Mouse (Mus musculus) forebrain, embryonic 11.5 days (tissue): ENCODE measurements around the gene Hes7. TPM values are rescaled to one million over a fixed set of nuclear protein-coding genes. Genes with fewer than 3 reads are reported as not detected.

ENCODE experiments used
- ATAC-seq: fragments of 200-750 bp; cut with Nextera tagmentation; replicated peaks from 2 replicates; pipeline ENCODE4 v1.8.0; 2017; ENCODE audit warnings: moderate TSS enrichment; ENCODE audit not compliant: low FRiP score
- DNase-seq: peaks from one replicate; pipeline ENCODE4 v3.0.0-alpha.2; 2017; ENCODE audit warnings: low spot score
- H3K27ac ChIP-seq: fragments of 300-500 bp; sonication (generic); 2 replicates; pipeline ENCODE4 v1.5.1; 2014; ENCODE audit warnings: low read depth, low read length
- H3K27me3 ChIP-seq: fragments of 300-500 bp; sonication (generic); 2 replicates; pipeline ENCODE4 v1.6.1; 2014; ENCODE audit warnings: mild to moderate bottlenecking, low read length, mixed read lengths; ENCODE audit not compliant: control insufficient read depth, insufficient read depth
- H3K36me3 ChIP-seq: fragments of 300-500 bp; sonication (generic); 2 replicates; pipeline ENCODE4 v1.6.1; 2014; ENCODE audit warnings: mild to moderate bottlenecking, low read length, moderate library complexity, mixed read lengths; ENCODE audit not compliant: control insufficient read depth, insufficient read depth
- H3K4me1 ChIP-seq: fragments of 300-500 bp; sonication (generic); replicated peaks from 2 replicates; pipeline ENCODE4 v1.6.1; 2014; ENCODE audit warnings: low read length, mixed read lengths; ENCODE audit not compliant: control insufficient read depth, insufficient read depth
- H3K4me2 ChIP-seq: fragments of 300-500 bp; sonication (generic); 2 replicates; pipeline ENCODE4 v1.6.1; 2014; ENCODE audit warnings: low read depth, mild to moderate bottlenecking, low read length, moderate library complexity, mixed read lengths; ENCODE audit not compliant: severe bottlenecking
- H3K4me3 ChIP-seq: fragments of 300-500 bp; sonication (generic); 2 replicates; pipeline ENCODE4 v1.5.1; 2014; ENCODE audit warnings: low read depth, low read length
- H3K9ac ChIP-seq: fragments of 300-500 bp; sonication (generic); 2 replicates; pipeline ENCODE4 v1.6.1; 2014; ENCODE audit warnings: low read length
- H3K9me3 ChIP-seq: fragments of 300-500 bp; sonication (generic); 2 replicates; pipeline ENCODE4 v1.6.1; 2016; ENCODE audit warnings: low read length, mixed read lengths; ENCODE audit not compliant: control insufficient read depth
- WGBS: fragments of 180-500 bp; shearing (Covaris S2); extraction: QIAGEN DNeasy Blood & Tissue Kit; methylation state at CpG from one replicate; pipeline ENCODE4 v1.1.7; 2014; 5-methylcytosine and 5-hydroxymethylcytosine counted together
- polyA plus RNA-seq: library from polyadenylated mRNA; unstranded; fragments of >200 nt; fragmentation: Nextera tagmentation; extraction: Ambion mirVana; gene quantifications from 2 replicates; pipeline ENCODE4 v1.2.1, GENCODE M21; 2014

Hes7 gene
- polyA plus RNA-seq, 1 experiment from 2014 or later: 0.11 TPM

DNA sequence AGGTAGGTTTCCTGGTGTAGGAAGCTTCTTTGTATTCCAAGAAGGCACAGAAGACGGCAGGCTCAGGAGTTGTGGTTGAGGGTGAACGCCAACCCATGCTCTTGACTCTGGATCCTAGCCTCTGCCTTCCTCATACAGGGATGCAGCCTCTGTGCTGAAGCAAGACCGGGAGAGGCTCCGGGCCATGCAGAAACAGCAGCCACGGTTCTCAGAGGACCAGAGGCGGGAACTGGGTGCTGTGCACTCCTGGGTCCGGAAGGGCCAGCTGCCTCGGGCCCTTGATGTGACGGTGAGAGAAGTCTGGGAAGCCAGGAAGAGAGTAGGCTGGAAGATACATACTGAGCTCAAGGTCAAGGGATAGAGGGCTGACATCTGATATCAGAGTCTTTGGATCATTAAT lies 12.0 kb upstream of the Hes7 start:
- no peaks in the 10 kb centered on the region for H3K4me1 ChIP-seq
- H3K9ac ChIP-seq: no peak overlapping the region
- 94% methylated on average over 9 of the region's 9 CpGs for WGBS
- no peak overlapping the region for H3K4me2 ChIP-seq
- ATAC-seq: no peak
- no peak for DNase-seq
- peaks cover 5% of the 10 kb centered on the region; the same call in 1 of the 2 replicates for H3K36me3 ChIP-seq
- no peak overlapping the region for H3K4me3 ChIP-seq
- no peaks in the 10 kb centered on the region for H3K9me3 ChIP-seq
- no peak overlapping the region for H3K27ac ChIP-seq
- H3K27me3 ChIP-seq: no peaks in the 10 kb centered on the region

DNA sequence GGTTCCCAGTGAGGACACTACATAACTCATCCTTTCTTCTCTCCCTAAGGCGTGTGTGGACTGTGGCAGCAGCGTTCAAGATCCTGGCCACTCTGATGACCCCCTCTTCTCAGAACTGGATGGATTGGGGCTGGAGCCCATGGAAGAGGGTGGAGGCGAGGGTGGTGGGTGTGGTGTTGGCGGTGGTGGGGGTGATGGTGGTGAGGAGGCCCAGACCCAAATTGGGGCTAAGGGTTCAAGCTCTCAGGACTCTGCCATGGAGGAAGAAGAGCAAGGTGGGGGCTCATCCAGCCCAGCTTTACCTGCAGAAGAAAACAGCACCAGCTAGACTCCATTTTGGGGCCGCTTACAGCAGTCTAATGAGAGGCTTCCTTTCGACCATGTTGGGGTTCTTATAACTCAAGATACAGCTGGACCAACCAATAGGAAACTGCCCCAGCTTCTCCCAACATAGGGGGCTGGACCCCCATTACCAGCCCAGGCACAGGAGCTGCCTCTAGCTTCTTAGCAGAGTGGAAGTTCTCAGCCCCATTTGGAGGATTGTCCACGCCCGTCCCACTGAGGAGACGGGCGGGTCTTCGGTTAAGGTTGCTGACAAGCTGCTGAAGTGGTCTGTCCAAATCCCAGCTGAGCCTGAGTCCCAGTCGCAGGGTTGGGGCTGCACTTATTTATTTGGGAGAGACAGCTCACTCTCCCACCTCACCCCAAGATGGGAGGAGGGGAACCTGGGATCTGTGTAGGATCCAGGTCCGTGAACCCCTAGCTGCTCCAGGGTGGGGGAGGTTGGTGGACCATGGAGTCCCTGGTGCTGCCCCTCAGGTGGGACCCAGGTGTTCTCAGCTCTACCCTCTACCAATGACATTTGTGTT lies 10.9 kb upstream of the Hes7 start:
- no peak overlapping the region for H3K4me2 ChIP-seq
- 79% methylated on average over 13 of the region's 13 CpGs for WGBS
- H3K9ac ChIP-seq: no peak overlapping the region
- H3K27ac ChIP-seq: no peak overlapping the region
- H3K4me1 ChIP-seq: no peaks in the 10 kb centered on the region
- no peak for ATAC-seq
- H3K36me3 ChIP-seq: peaks cover 3% of the 10 kb centered on the region; the same call in 1 of the 2 replicates
- H3K27me3 ChIP-seq: no peaks in the 10 kb centered on the region
- DNase-seq: no peak
- H3K9me3 ChIP-seq: no peaks in the 10 kb centered on the region
- H3K4me3 ChIP-seq: no peak overlapping the region

DNA sequence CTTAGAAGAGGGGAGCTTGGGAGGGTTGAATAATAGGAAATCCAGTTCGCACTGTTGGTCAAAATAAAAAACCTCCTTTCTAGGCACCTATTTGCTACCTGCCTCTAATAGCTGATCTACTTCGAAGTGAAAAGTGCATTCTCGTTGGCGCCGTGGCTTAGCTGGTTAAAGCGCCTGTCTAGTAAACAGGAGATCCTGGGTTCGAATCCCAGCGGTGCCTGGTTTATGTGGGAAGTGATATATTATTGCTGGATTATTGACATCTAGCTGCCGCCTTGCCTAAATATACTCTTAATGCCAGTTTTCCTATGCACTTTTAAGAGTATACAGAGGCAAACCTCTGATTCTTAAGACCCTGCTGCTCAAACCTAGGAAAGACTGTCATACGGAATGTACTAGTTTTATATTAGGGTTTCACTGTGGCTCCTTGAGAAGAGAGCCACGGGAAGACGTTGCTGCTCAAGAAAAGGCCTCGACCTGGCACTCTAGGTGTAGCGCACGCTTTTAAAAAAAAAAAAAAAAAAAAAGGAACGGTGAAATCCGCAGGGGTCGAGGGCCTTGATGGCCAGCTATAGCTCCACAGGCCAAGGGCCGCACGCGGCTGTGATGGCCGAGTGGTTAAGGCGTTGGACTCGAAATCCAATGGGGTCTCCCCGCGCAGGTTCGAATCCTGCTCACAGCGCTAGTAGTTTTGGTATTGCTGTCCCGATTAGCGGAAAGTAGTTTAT lies 9.7 kb upstream of the Hes7 start:
- H3K4me3 ChIP-seq: peak overlapping the region; percentile 46
- H3K9ac ChIP-seq: peak overlapping the region; percentile 47
- ATAC-seq: peak; percentile 71
- peak; percentile 98 for DNase-seq
- under 1% methylated on average over 30 of the region's 30 CpGs for WGBS
- peak overlapping the region; percentile 40 for H3K4me2 ChIP-seq
- no peaks in the 10 kb centered on the region for H3K4me1 ChIP-seq
- H3K9me3 ChIP-seq: no peaks in the 10 kb centered on the region
- no peaks in the 10 kb centered on the region; the same call in 1 of the 2 replicates for H3K27me3 ChIP-seq
- H3K36me3 ChIP-seq: peaks cover 2% of the 10 kb centered on the region; the same call in 1 of the 2 replicates
- no peak overlapping the region for H3K27ac ChIP-seq

DNA sequence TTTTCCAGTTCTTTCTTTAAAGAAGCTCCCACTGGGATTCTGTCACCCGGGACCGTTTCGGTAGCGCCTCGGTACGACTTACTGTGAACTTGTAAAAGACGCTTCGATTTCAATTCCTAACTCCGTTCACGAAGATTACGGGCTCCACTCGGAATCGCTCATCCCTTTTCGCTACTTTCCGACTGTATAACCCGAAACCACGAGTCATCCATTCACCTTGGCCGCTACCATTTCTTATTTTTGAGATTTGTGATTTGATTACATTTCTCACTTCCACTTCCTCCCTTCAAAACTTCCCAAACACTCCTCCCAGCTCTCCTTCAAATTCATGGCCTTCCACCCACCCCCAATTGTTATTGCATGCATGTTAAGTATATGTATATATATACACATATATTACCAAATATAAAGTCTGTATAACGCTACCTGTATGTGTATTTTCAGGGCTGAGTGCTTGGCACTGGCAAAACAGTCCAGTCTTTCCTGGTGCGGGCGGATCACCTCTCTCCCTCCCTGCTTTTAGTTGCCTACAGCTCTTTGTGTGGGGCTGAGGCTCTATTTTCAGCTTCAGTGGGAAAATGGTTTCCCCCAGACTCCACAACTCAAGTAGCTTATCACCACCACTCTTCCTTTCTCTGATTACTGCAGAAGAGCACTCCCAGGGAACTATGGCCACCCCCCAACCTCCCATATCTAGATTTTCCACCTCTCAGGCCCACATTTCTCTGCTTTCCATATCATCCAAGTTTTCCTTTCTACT lies 9.0 kb upstream of the Hes7 start:
- DNase-seq: no peak
- Histone ChIP-seq H3K4me3 (peak overlapping the region; percentile 46), H3K9ac (peak overlapping the region; percentile 47), H3K36me3 (peaks cover 2% of the 10 kb centered on the region; the same call in 1 of the 2 replicates), H3K27ac (no peak overlapping the region), H3K4me2 (peak overlapping the region; percentile 40), H3K9me3 (no peaks in the 10 kb centered on the region), H3K4me1 (no peaks in the 10 kb centered on the region), H3K27me3 (no peaks in the 10 kb centered on the region; the same call in 1 of the 2 replicates)
- ATAC-seq: no peak
- WGBS: 3% methylated on average over 21 of the region's 21 CpGs

DNA sequence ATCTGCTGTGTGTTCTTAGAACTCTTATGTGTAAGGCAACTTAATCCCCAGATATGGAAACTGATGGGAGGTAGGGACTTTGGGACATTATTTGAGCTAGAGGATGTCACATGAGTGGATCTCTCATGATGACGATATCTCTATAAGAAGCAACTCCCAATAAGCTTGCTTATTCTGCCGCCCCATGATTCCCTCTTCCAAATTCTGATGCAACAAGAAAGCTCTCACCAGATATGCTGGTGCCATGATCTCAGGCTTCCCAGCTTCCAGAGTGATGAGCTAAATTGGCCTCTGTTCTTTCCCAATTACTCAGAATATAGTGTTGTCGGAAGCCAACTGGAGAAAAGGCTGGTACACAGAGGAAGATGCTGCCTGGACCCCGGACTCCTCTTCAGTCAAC lies 8.3 kb upstream of the Hes7 start:
- no peak overlapping the region for H3K27ac ChIP-seq
- H3K9ac ChIP-seq: no peak overlapping the region
- 63% methylated on average over 4 of the region's 4 CpGs for WGBS
- H3K36me3 ChIP-seq: peaks cover 2% of the 10 kb centered on the region; the same call in 1 of the 2 replicates
- peaks cover 3% of the 10 kb centered on the region; the same call in 1 of the 2 replicates for H3K27me3 ChIP-seq
- peak overlapping the region; percentile 40; the same call in 1 of the 2 replicates for H3K4me2 ChIP-seq
- H3K4me3 ChIP-seq: no peak overlapping the region
- H3K9me3 ChIP-seq: no peaks in the 10 kb centered on the region
- no peak for DNase-seq
- H3K4me1 ChIP-seq: no peaks in the 10 kb centered on the region; the same call in 1 of the 2 replicates
- no peak for ATAC-seq

DNA sequence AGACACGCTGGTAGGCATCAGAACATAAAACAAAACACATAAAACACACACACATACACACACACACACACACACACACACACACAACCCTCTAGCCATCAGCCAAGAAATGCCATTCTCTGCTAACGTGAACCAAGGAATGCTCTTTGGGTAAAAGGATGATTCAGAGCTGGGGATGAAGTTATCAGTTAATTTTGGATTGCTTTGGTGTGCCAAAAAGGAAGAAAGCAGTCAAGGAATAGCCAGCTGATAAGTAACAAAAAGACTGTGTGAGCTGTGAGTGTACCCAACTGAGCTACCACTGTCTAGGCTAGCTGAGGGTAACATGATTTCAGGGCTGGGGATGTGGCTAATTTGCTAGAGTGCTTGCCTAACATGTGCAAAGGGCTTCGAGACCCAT lies 6.2 kb upstream of the Hes7 start:
- no peak for ATAC-seq
- Histone ChIP-seq H3K4me3 (no peak overlapping the region), H3K36me3 (no peaks in the 10 kb centered on the region), H3K4me1 (peaks cover 6% of the 10 kb centered on the region; the same call in 1 of the 2 replicates), H3K27me3 (peaks cover 4% of the 10 kb centered on the region; the same call in 1 of the 2 replicates), H3K9ac (no peak overlapping the region), H3K9me3 (no peaks in the 10 kb centered on the region), H3K4me2 (no peak overlapping the region), H3K27ac (no peak overlapping the region)
- 80% methylated on average over 3 of the region's 3 CpGs for WGBS
- no peak for DNase-seq

DNA sequence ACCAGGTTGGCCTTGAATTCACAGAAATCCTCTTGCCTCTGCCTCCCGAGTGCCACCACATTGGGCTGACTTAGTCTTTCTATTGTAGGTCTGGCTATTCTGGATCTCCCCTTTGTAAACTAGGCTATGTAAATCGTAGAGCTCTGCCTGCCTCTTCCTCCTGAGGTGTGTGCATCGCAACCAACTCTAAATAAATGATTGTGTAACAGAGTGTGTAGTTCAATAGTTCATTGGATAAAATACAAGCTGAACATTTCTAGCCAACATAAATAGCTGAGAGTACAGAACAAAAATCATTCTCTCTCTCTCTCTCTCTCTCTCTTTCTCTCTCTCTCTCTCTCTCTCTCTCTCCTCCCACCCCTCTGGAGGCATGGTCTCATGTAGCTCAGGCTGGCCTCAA lies 5.6 kb upstream of the Hes7 start:
- Histone ChIP-seq H3K36me3 (no peaks in the 10 kb centered on the region), H3K9ac (no peak overlapping the region), H3K27me3 (peaks cover 4% of the 10 kb centered on the region; the same call in 1 of the 2 replicates), H3K27ac (no peak overlapping the region), H3K4me2 (no peak overlapping the region), H3K9me3 (no peaks in the 10 kb centered on the region), H3K4me1 (peaks cover 10% of the 10 kb centered on the region), H3K4me3 (no peak overlapping the region)
- DNase-seq (no peak), ATAC-seq (no peak)
- WGBS: 80% methylated on average over 3 of the region's 3 CpGs

DNA sequence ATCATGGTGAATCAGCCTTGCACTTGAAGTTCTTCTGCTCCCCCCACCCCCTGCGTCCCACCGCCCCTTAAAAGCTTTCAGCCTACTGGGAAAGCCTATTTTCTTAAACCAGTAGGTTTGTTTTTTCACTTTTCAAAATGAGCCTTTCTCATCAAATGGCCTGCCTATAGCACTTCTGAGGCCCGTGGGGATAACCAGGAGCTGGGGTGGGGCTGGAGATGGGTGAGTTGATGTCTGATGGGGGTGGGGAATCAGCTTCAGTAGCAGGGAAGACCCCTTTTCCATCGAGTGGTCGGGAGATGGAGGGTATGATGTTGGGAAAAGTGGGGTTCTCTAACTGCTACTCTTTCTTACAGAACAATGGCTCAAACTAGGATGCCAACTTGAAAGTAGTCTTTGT lies 3.4 kb upstream of the Hes7 start:
- Histone ChIP-seq H3K4me3 (no peak overlapping the region), H3K27ac (no peak overlapping the region), H3K9ac (no peak overlapping the region), H3K4me2 (peak overlapping the region; percentile 97; the same call in 1 of the 2 replicates), H3K9me3 (no peaks in the 10 kb centered on the region), H3K27me3 (peaks cover 13% of the 10 kb centered on the region), H3K36me3 (no peaks in the 10 kb centered on the region; the same call in 1 of the 2 replicates), H3K4me1 (peaks cover 29% of the 10 kb centered on the region)
- no peak for DNase-seq
- WGBS: 57% methylated on average over 5 of the region's 5 CpGs
- no peak for ATAC-seq
